Mouse (Mus musculus): ENCODE data around the gene Phgr1. TPM values are rescaled to one million over a fixed set of nuclear protein-coding genes. Genes with fewer than 3 reads are reported as not detected.

Phgr1 gene
- polyA plus RNA-seq (2017; shearing (Covaris generic)) = not detected

DNA sequence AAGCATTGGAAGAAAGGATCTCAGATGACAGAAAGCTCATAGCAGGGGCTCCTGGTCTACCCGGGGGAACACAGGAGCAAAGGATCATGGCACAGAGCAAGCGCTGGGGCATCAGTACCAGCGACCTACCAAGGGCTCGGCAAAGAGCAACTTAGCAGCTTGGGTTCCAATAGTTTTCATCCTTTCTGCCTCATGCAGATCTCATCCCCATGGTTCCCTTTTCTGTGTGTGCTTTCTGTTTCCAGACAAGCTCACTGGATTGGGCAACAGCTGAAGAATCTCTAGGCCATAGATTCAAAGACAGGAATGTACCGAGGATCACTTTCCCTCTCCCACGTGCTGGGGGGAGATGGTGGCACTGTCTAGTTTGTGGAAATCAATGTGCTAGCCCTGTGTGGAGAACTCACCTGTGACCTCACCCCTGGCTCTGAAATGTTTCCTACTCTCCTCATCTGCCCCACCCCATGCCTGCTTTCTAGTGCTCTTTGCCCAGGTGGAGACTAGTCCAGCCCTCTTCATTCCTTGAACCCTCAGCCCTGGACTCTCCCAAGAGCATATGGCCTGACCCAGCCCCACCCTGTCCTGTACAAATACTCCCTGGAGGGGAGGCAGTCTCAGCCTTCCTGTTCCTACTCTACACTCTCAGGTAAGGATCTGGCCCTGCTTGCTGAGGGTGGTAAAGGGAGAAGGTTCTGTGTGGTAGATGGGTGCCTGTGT, at the start of gene Phgr1:
TSS of gene Phgr1 (plus strand) at position 612 of the 717 bp plus-strand sequence.

DNA sequence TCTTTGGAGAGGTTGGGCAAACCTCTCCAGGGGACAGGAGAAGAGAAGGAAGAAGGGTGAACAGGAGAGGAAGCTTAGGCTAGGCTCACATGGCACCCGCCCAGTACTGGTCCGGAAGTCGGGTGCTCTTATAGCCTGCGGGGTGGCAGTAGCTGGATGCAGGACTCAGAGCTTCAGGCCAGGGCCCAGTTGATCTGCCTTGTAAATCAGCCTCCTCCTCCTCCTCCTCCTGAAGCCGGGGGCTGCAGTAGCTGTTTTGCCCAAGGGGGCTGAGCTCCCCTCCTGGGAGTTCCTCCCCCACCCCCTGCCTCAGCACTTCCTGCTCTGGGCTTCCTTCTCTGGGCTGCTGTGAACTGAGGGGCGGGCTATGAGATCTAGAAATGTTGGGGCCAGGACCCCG, 44.2 kb upstream of the Phgr1 start, which contains the start of gene Plcb2:
TSS of gene Plcb2 (minus strand) at position 102 of the 400 bp plus-strand sequence.

DNA sequence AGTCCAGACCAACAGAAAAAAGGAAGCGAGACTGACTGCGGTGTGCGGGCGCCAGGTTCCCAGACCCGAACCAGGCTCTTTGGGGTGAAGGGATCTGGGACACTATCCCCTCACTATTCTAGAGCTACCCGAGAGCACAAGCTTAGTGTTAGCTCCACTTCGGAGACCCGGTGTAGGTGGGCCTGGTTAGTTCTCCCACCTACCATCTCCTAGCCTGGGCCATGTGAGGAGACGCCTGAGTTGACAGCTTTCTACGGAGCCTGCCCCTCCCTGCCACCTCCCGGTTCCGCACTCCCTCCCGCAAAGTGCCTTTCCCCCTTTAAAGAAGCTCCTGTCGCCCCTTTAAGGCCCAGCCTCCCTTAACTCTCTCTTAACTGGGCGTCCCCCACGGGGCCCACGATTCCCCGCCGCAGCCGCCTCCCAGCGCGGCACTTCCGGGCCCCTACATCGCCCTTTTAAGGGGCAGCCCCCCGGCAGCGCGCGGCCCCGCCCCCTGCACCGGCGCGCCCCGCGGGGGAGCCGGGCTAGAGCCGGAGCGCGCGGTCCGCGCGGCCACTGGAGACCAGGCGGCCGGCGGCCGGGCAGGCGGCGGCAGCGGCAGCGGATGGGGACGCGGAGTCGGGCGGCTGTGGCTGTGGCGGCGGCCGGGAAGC, 27.2 kb upstream of the Phgr1 start, which contains the start of gene Inafm2:
TSS of gene Inafm2 (plus strand) at position 527 of the 653 bp plus-strand sequence.

DNA sequence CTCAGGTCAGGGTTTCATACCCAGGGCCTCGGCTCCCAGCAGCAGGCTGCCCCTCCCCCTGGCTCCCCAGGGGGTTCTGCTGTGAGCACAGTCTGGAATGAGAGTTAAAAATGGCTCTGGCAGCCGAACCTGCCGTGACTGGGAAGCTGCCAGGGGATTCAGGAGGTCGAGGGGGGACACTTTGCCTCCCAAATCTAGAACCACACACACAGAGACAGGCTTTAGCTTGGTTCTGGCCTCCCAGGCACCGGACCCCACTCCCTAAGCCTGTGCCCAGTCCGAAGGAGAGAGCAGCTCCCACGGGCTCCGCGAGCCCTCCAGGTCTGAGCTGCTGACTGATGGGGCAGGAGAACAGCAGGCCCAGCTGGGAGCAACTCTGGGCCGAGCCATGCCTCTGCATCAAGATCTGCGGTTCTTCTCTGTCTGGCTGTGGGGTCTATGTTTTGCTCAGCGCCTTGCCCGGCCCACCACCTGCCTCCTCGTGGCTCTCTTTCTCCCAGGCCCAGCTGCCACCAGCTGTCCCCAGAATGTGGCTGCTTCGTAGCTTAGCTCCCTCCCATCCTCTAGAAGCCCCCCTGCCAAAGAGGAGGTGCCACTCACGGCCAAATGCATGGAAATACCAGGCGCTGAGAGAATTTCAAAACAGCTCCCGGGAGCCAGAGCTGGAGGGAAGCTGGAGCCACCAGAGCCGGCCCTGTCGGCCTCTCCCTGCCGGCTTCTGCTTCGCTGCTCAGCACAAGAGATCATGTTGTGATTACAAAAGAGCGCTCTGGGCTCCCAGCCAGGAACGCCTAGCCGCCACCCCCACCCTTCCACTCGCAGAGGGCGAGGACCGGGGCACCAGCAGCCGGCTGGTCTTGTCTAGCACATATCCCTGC, 10.4 kb upstream of the Phgr1 start, which contains the start of gene Ccdc9b:
TSS of gene Ccdc9b (minus strand) at position 756 of the 878 bp plus-strand sequence.

DNA sequence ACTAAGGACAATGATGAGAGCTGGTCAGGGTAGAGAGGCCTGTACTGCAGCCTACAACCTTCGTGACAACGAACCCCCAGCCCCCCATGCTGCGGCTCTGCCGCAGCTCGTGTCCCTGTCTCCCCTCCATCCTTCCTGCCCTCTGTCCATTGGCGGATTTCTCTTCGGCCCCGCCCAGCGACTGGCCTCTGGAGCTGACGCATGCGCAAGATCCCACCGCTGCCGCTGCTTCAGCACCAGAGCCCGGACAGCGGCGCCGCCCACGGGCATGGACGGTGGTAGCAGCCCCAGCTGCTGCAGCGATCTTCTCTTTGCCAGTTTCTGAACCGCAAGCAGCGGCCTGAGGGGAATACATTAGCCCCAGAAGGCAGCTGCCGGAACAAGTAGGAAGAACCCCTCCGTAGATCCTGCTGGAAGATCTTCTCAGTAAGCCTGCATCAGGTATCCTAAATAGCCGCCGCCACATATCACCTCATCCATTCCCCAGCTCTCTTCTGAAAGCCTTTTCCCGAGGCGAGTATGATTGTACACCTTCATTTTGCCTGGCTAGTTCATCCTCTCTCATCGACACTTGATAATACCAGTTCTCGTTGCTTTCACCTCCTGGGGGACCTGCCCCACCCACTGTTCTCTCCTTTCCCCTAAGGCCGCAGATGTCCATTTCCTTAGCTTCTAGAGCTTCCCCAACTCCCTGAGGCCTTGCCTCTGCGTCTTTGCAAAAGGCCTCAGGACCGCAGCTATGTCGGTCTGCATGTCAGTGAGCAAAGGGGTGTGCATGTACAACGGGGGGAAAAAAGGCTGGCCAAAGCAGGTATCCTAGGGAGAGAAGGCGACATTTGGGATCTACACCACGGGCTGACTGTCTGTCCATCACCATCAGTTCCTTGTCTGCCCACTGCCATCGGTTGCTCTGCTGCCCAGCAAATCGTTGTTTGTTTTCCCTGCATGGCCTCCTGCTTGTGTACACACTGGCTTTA, 7.2 kb downstream of the Phgr1 start, which contains the start of gene Disp2:
TSS of gene Disp2 (plus strand) at position 216 of the 977 bp plus-strand sequence.

DNA sequence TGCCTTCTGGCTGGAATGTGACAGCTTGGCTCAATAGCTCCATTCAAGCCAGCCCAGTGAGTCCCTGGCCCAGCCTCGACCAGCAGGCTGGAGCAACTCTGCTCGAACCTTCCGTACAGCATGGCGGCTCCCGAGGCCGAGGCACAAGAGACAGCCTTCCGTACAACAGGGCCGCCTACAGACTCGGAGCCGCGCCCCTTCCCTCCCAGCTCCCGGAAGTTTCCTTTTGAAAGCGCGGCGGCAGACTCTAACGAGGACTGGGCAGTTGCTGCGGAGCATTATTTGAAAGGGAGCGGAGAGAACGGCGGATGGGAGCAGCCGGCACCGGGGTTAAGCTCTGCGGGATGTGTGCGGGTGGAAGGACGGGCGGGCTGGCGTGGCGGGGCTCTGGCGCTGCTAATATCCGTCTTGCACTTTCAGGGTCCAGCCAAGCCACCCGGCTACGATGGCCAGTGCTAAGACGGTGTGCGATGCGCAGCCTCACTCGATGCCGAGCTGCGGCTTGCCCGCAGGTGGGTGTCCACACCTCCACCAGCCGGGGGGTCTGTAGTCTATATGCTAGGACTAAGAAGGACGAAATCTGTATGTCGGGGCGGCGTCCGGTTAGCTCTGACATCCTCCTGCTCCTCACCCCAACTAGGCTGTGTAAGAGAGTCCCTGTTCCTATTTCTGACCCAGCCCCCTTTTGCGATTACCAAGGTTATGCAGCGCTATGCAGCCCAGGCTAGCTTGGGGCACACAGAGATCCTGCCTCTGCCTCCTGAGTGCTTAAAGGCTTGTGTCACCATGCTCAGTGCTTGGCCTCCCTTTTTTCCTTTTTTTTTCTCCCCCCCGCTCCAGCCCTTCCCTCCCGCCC, 41.6 kb downstream of the Phgr1 start, which contains the start of gene Knstrn:
TSS of gene Knstrn (plus strand) at position 23 of the 856 bp plus-strand sequence.

Other genes starting within 250 kb of the Phgr1 start
- gene Bmf, start 223.1 kb upstream of the Phgr1 start, polyA plus RNA-seq (2017; shearing (Covaris generic)) = 1.7 TPM
- 4.4 TPM for gene Bub1b, start 174.6 kb upstream of the Phgr1 start, polyA plus RNA-seq (2017; shearing (Covaris generic))
- gene Pak6, start 109.5 kb upstream of the Phgr1 start, polyA plus RNA-seq (2017; shearing (Covaris generic)) = 0.20 TPM
- gene Ankrd63, start 68.8 kb upstream of the Phgr1 start, polyA plus RNA-seq (2017; shearing (Covaris generic)) = not detected
- gene Plcb2, start 44.3 kb upstream of the Phgr1 start, polyA plus RNA-seq (2017; shearing (Covaris generic)) = 56.3 TPM
- gene Inafm2, start 27.0 kb upstream of the Phgr1 start, polyA plus RNA-seq (2017; shearing (Covaris generic)) = 8.2 TPM
- gene Ccdc9b, start 10.1 kb upstream of the Phgr1 start, polyA plus RNA-seq (2017; shearing (Covaris generic)) = 0.12 TPM
- gene Disp2, start 7.0 kb downstream of the Phgr1 start, polyA plus RNA-seq (2017; shearing (Covaris generic)) = 0.12 TPM
- gene Knstrn, start 41.2 kb downstream of the Phgr1 start, polyA plus RNA-seq (2017; shearing (Covaris generic)) = 9.4 TPM
- gene Ivd, start 89.2 kb downstream of the Phgr1 start, polyA plus RNA-seq (2017; shearing (Covaris generic)) = 66.6 TPM
- 22.5 TPM for gene Bahd1, start 127.6 kb downstream of the Phgr1 start, polyA plus RNA-seq (2017; shearing (Covaris generic))
- 5.8 TPM for gene Chst14, start 153.7 kb downstream of the Phgr1 start, polyA plus RNA-seq (2017; shearing (Covaris generic))

All from CD4-positive, CD25-positive, alpha-beta regulatory T cell (primary cell).